9 mouse cellular contexts compared by ENCODE assay signal in genomic region chr7:128237593-128237926, GRCm38 (mm10). TPM values are rescaled to one million over a fixed set of nuclear protein-coding genes. Genes with fewer than 3 reads are reported as not detected.
DNase-seq lines count a peak whose midpoint lies in the region; ATAC-seq and TF ChIP-seq lines count a peak whose summit lies in the region.
"Had no signal": no experiment of that assay in that cellular context is flagged by ENCODE, and none has a peak within 500 bp of the region (broad histone marks: within the 10 kb centered on the region; RNA-seq: fewer than 3 reads in every experiment).

No protein-coding gene starts in this region.

- no peaks in the 10 kb centered on the region for H3K27me3 ChIP-seq in cerebellum, adult 2 months (ENCODE audit: control insufficient read depth, insufficient read depth, low read length)
- no peaks in the 10 kb centered on the region for H3K27me3 ChIP-seq in neural tube, embryonic 11.5 days (ENCODE audit: control insufficient read depth, insufficient read depth, low read length)
- H3K27me3 ChIP-seq in limb, embryonic 15.5 days, result no peaks in the 10 kb centered on the region
- H3K27me3 ChIP-seq in stomach, embryonic 16.5 days (ENCODE audit: control insufficient read depth, insufficient read depth, low read length), result no peaks in the 10 kb centered on the region

- H3K9me3 ChIP-seq in neural tube, embryonic 11.5 days (ENCODE audit: control insufficient read depth, low read length), result no peaks in the 10 kb centered on the region
- no peaks in the 10 kb centered on the region for H3K9me3 ChIP-seq in limb, embryonic 15.5 days
- no peaks in the 10 kb centered on the region for H3K9me3 ChIP-seq in stomach, embryonic 16.5 days (replicated peaks; ENCODE audit: control insufficient read depth, low read length)

- WGBS in cerebellum, adult 2 months, result under 1% methylated on average over 25 of the region's 25 CpGs
- WGBS in neural tube, embryonic 11.5 days, result under 1% methylated on average over 25 of the region's 25 CpGs
- WGBS in limb, embryonic 15.5 days, result under 1% methylated on average over 25 of the region's 25 CpGs
- 0% methylated on average over 25 of the region's 25 CpGs for WGBS in stomach, embryonic 16.5 days

- peak overlapping the region; percentile 95 for H3K4me3 ChIP-seq in cerebellum, adult 2 months (replicated peaks; ENCODE audit: insufficient read depth, low read depth, low read length)
- peak overlapping the region; percentile 53 for H3K4me3 ChIP-seq in neural tube, embryonic 11.5 days (ENCODE audit: low read depth, low read length)
- H3K4me3 ChIP-seq in limb, embryonic 15.5 days, result peak overlapping the region; percentile 75
- peak overlapping the region; percentile 72 for H3K4me3 ChIP-seq in stomach, embryonic 16.5 days (replicated peaks; ENCODE audit: low read length)

- H3K9ac ChIP-seq in neural tube, embryonic 11.5 days (ENCODE audit: low read length), result peak overlapping the region; percentile 76
- peak overlapping the region; percentile 80 for H3K9ac ChIP-seq in limb, embryonic 15.5 days
- peak overlapping the region; percentile 91 for H3K9ac ChIP-seq in stomach, embryonic 16.5 days (ENCODE audit: low read length)

- H3K36me3 ChIP-seq in neural tube, embryonic 11.5 days (ENCODE audit: control insufficient read depth, insufficient read depth, low read length), result peaks cover 6% of the 10 kb centered on the region
- H3K36me3 ChIP-seq in limb, embryonic 15.5 days, result peaks cover 34% of the 10 kb centered on the region
- H3K36me3 ChIP-seq in stomach, embryonic 16.5 days (ENCODE audit: control insufficient read depth, insufficient read depth, low read length), result 0 out of 2 replicates have a peak, but pooled peaks cover 11% of the 10 kb centered on the region

- TF ChIP-seq POLR2A in cerebellum, adult 2 months (IDR thresholded peaks at IDR 0.05; ENCODE audit: borderline replicate concordance, insufficient read depth, low read length), result no peak

- no peak for DNase-seq in cerebellum, adult 2 months
- DNase-seq in cerebellum, postnatal 4 days (ENCODE audit: low spot score in 2 of 2), result no peak
- no peak for DNase-seq in neural tube, embryonic 11.5 days (ENCODE audit: low spot score)
- no peak for DNase-seq in neural tube, embryonic 10.5 days (ENCODE audit: extremely low spot score, low spot score)
- no peak for DNase-seq in cerebellum, adult 8-10 months
- DNase-seq in layer of hippocampus, postnatal 36 days, result no peak

- peak overlapping the region; percentile 65; the same call in 1 of the 2 replicates for H3K27ac ChIP-seq in cerebellum, adult 2 months (ENCODE audit: insufficient read depth, low read length)
- H3K27ac ChIP-seq in neural tube, embryonic 11.5 days (ENCODE audit: low read depth, low read length), result peak overlapping the region; percentile 71
- H3K27ac ChIP-seq in limb, embryonic 15.5 days, result peak overlapping the region; percentile 99
- H3K27ac ChIP-seq in stomach, embryonic 16.5 days (ENCODE audit: low read length), result peak overlapping the region; percentile 99

- peak overlapping the region; percentile 92 for H3K4me2 ChIP-seq in neural tube, embryonic 11.5 days (ENCODE audit: low read depth)
- H3K4me2 ChIP-seq in limb, embryonic 15.5 days, result peak overlapping the region; percentile 64
- peak overlapping the region; percentile 57 for H3K4me2 ChIP-seq in stomach, embryonic 16.5 days (ENCODE audit: low read depth, low read length)

- no peak for TF ChIP-seq CTCF in cerebellum, adult 2 months (IDR thresholded peaks at IDR 0.05; ENCODE audit: borderline replicate concordance, insufficient read depth, low read depth, low read length)

- no peak; the same call in 1 of the 2 replicates for ATAC-seq in neural tube, embryonic 11.5 days (ENCODE audit: insufficient read depth, low FRiP score, low TSS enrichment)
- no peak for ATAC-seq in limb, embryonic 15.5 days (ENCODE audit: insufficient number of reproducible peaks, low FRiP score, low TSS enrichment, low read depth)
- ATAC-seq in stomach, embryonic 16.5 days (ENCODE audit: insufficient read depth, low FRiP score), result no peak

- H3K4me1 ChIP-seq in cerebellum, adult 2 months (ENCODE audit: control insufficient read depth, insufficient read depth, low read length), result peaks cover 11% of the 10 kb centered on the region
- peaks cover 4% of the 10 kb centered on the region; the same call in 1 of the 2 replicates for H3K4me1 ChIP-seq in neural tube, embryonic 11.5 days (ENCODE audit: control insufficient read depth, insufficient read depth, low read length)
- H3K4me1 ChIP-seq in limb, embryonic 15.5 days, result peaks cover 32% of the 10 kb centered on the region
- peaks cover 5% of the 10 kb centered on the region for H3K4me1 ChIP-seq in stomach, embryonic 16.5 days (ENCODE audit: control insufficient read depth, insufficient read depth, low read length)

RNA-seq across cellular contexts. Expression of gene 9130023H24Rik, which starts 0.3 kb away (rescaled TPM):
- 2.6 and 2.8 TPM in 2 replicates for polyA plus RNA-seq in cerebellum, adult 2 months (2012; rRNA removed)
- 12.9 and 14.2 TPM in 2 replicates for polyA plus RNA-seq in neural tube, embryonic 11.5 days (2014; fragmentation: Nextera tagmentation; extraction: Ambion mirVana)
- 7.4 and 9.1 TPM in 2 replicates for polyA plus RNA-seq in limb, embryonic 15.5 days (2015; fragmentation: Nextera tagmentation; extraction: Ambion mirVana)
- polyA plus RNA-seq in stomach, embryonic 16.5 days (2015; fragmentation: Nextera tagmentation; extraction: Ambion mirVana), result 6.9 and 7.4 TPM in 2 replicates
- 1 to 10 TPM; 3.3 to 3.6 TPM for total RNA-seq in layer of hippocampus, postnatal 36 days (2021)

RNA-seq across cellular contexts. Expression of gene Armc5, which starts 0.4 kb away (rescaled TPM):
- polyA plus RNA-seq in cerebellum, adult 2 months (2012; rRNA removed), result 16.1 and 17.2 TPM in 2 replicates
- polyA plus RNA-seq in neural tube, embryonic 11.5 days (2014; fragmentation: Nextera tagmentation; extraction: Ambion mirVana), result 10.5 and 11.6 TPM in 2 replicates
- polyA plus RNA-seq in limb, embryonic 15.5 days (2015; fragmentation: Nextera tagmentation; extraction: Ambion mirVana), result 16.8 and 18.4 TPM in 2 replicates
- polyA plus RNA-seq in stomach, embryonic 16.5 days (2015; fragmentation: Nextera tagmentation; extraction: Ambion mirVana), result 14.0 and 14.5 TPM in 2 replicates
- 10 to 100 TPM; 11.2 to 12.2 TPM for total RNA-seq in layer of hippocampus, postnatal 36 days (2021)

RNA-seq across cellular contexts. Expression of gene Tgfb1i1, which starts 9.1 kb away (rescaled TPM):
- 10.8 and 13.1 TPM in 2 replicates for polyA plus RNA-seq in cerebellum, adult 2 months (2012; rRNA removed)
- 31.3 and 32.3 TPM in 2 replicates for polyA plus RNA-seq in neural tube, embryonic 11.5 days (2014; fragmentation: Nextera tagmentation; extraction: Ambion mirVana)
- 58.2 and 72.5 TPM in 2 replicates for polyA plus RNA-seq in limb, embryonic 15.5 days (2015; fragmentation: Nextera tagmentation; extraction: Ambion mirVana)
- polyA plus RNA-seq in stomach, embryonic 16.5 days (2015; fragmentation: Nextera tagmentation; extraction: Ambion mirVana), result 234 and 250 TPM in 2 replicates
- total RNA-seq in layer of hippocampus, postnatal 36 days (2021), result 10 to 100 TPM; 10.9 to 13.7 TPM

RNA-seq across cellular contexts. Expression of gene Slc5a2, which starts 27.9 kb away (rescaled TPM):
- polyA plus RNA-seq in cerebellum, adult 2 months (2012; rRNA removed), result 0.30 and 0.51 TPM in 2 replicates
- polyA plus RNA-seq in neural tube, embryonic 11.5 days (2014; fragmentation: Nextera tagmentation; extraction: Ambion mirVana), result 0.13 and 0.55 TPM in 2 replicates
- not detected in 2 replicates for polyA plus RNA-seq in limb, embryonic 15.5 days (2015; fragmentation: Nextera tagmentation; extraction: Ambion mirVana)
- polyA plus RNA-seq in stomach, embryonic 16.5 days (2015; fragmentation: Nextera tagmentation; extraction: Ambion mirVana), result 0.67 and 0.72 TPM in 2 replicates
- total RNA-seq in layer of hippocampus, postnatal 36 days (2021), result not detected
- total RNA-seq: layer of hippocampus, postnatal 14 days had no signal

RNA-seq across cellular contexts. Expression of gene Cox6a2, which starts 31.4 kb away (rescaled TPM):
- polyA plus RNA-seq in cerebellum, adult 2 months (2012; rRNA removed), result 0.82 and 0.89 TPM in 2 replicates
- polyA plus RNA-seq in neural tube, embryonic 11.5 days (2014; fragmentation: Nextera tagmentation; extraction: Ambion mirVana), result 2.3 and 3.4 TPM in 2 replicates
- polyA plus RNA-seq in limb, embryonic 15.5 days (2015; fragmentation: Nextera tagmentation; extraction: Ambion mirVana), result 39.0 and 132 TPM in 2 replicates
- 1.2 and 35.0 TPM in 2 replicates for polyA plus RNA-seq in stomach, embryonic 16.5 days (2015; fragmentation: Nextera tagmentation; extraction: Ambion mirVana)
- total RNA-seq in layer of hippocampus, postnatal 36 days (2021), result 1 to 10 TPM; 3.4 to 3.6 TPM
